Mouse (Mus musculus) heart, postnatal 14 days (tissue): ENCODE data around the gene Scaf8. TPM values are rescaled to one million over a fixed set of nuclear protein-coding genes. Genes with fewer than 3 reads are reported as not detected.
"Not testable (repeated sequence)": the region's sequence is repeated elsewhere in the genome, so short reads cannot be mapped to it uniquely, and the experiment has no call there.

Experiments used
- DNase-seq, 2 experiments: peaks; one replicate each; pipeline ENCODE4 v3.0.0; 2021 to 2022
- intact Hi-C: fragments of 180-260 bp; cut with DNase I; formaldehyde crosslinking; loops from one replicate; pipeline ENCODE4 v1.15.1; 2025
- long read RNA-seq, 2 experiments: library from polyadenylated mRNA; stranded (forward); transcript quantifications; one replicate each; pipeline ENCODE4 v2.0.0; 2021
- total RNA-seq, 2 experiments: library from RNA; stranded (reverse); gene quantifications; 2 replicates each; pipeline ENCODE4 v1.2.3; 2021

Scaf8 gene
- 10 to 100 TPM; 36.5 to 36.6 TPM for total RNA-seq
- long read RNA-seq, experiment 1, full-length matches to known transcripts, result 4 of 13 reads
- long read RNA-seq, experiment 1, partial matches to known transcripts, result 3 of 13 reads
- long read RNA-seq, experiment 1, other reads (novel, unspliced or antisense), result 6 of 13 reads
- long read RNA-seq, experiment 2, partial matches to known transcripts, result 1 of 6 reads
- long read RNA-seq, experiment 2, other reads (novel, unspliced or antisense), result 5 of 6 reads

- DNase-seq, result peak; percentile 97 to 99
- intact Hi-C loops, result loop anchor here (2.0 kb wide), 1 partner anchor 30 kb away; no protein-coding TSS in a partner anchor
Observed at GRCm38 (mm10) chr17:3114720-3115379, at the start of gene Scaf8. Gene Scaf8 (plus strand): TSS chr17:3114972.

- no peak for DNase-seq
- intact Hi-C loops, result no loop called here
Observed at GRCm38 (mm10) chr17:3075166-3075872, 39.5 kb upstream of the Scaf8 start.

DNA sequence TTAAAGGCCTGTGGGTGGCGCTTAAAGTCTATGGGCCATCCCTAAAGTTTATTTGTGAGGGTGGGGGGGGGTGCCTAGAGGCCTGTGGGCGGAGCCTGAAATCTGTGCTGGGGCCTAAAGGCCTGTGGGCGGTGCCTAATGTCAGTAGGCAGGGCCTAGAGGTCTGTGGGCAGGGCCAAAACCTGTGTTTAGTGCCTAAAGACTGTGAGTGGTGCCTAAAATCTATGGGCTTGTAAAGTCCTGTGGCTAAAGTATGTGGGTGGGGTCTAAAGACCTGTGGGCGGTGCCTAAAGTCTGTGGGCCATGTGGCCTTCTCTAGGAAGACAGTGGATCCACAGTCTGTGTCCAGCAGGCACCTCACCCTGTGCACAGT is 38.9 kb upstream of the Scaf8 start:
- intact Hi-C loops, result no loop called here
- no peak for DNase-seq

DNA sequence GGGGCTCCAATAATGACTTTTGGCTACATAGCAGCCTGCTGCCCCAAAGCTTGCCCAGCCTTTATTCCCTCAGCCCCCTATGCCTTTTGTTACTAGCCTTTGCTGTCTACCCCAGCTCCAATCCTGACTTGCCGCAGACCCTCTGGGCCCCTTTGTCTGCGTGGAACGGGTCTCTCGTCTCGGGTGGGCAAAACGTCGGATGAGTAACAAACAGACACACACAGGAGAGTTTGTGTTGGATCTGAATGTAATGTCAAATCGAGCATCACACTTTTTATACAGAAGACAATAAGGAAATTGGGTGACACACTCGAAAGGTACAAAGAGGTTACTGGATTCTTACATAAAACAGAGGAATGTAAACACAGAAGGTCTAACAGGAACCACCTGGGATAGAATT is 36.8 kb upstream of the Scaf8 start:
- DNase-seq, intact Hi-C loops: not testable (repeated sequence)

- intact Hi-C loops, DNase-seq: not testable (repeated sequence)
Observed at GRCm38 (mm10) chr17:3080587-3081349, 34.0 kb upstream of the Scaf8 start.

DNA sequence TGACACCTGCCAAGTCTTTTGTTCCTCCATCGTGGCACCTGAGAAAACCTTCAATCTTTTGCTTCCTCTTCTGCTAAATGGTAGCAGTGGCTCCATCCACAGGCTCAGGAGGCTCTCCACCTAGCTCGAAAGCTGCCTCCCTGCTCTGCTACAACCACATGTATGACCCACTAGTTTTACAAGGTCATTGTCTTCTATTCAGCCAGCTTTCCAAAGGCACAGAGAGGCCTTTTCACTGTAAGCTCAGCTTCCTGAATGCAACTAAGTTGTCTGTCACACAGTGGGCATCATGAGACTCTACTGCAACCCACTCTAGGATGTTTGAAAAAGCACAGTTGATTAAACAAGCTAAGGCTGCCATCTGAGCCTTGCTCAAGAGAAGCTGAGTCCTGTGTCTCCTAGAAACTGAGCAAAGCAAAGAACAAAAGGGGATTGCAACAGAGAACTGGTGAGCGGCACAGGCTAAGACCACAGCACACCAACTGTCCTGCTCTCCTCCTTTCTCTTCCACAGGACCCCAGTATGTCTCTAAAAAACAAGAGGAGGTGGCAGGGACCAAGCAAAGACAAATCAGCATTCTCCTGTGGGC is 33.2 kb upstream of the Scaf8 start:
- intact Hi-C loops, result not testable (repeated sequence)
- DNase-seq, result peak; percentile 53 to 58

DNA sequence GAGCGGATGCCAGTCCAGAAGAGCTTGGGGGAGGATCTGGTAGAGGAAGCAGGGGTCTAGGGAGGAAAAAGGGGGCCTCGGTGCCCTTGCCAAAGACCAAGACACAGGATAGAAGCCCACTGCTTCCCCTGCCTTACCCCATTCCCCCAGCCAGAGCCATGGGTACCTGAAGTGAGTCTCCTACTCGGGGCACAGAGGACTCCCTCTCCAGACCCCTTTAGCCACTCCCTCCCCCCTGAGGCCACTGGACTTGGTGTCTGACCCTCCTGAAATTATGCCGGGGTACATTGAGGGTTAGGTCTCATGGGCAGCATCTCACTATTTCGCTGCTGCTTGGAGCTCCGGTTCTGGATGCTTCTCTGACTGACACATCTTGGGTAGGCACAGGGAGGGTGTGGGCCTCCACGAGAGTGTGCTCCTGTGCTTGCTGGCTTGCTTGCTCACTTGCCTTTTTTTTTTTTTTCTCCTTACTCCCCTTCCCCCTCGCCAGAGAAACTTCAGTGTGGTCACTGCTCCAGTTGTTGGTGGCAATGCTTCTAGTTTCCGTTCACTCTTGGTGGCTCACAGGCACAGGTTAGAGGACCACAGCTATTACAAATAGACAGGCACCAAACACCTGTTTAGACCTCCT is 32.5 kb upstream of the Scaf8 start:
- intact Hi-C loops, result not testable (repeated sequence)
- peak; percentile 21 to 23 for DNase-seq

- intact Hi-C loops, result not testable (repeated sequence)
- peak; percentile 33 to 47 for DNase-seq
Observed at GRCm38 (mm10) chr17:3082756-3083749, 31.7 kb upstream of the Scaf8 start.

DNA sequence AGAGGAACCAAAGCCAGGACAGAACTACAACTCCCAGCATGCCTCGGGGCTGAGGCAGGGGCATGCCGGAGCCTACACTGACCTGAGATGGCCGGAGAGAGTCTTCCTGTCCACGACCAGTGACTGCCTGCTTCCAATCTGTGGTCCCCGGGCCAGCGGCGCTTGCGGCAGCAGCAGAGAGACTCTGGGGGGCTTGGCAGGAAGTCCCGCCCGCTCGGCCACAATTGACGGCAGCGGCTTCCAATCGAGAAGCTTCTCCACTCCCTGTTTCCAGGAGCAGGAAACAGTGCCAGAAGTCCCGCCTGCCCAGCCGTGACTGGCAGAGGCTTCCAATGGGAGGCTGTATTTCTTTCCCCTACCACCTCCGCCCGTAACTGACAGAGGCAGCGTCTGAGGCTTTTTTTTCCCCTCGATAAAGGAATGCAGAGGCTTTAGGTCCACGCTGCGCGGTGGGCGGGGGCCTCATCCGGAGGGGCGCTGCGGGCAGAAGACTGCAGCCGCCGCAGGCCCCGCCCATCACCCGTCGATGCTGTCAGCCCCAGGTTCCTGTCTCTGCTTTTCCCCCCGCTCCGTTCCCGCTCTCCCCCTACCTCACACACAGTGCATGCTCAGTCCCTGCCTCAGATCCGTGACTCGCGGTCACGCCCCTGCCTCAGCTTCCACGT is 30.8 kb upstream of the Scaf8 start:
- intact Hi-C loops, result loop anchor here (2.0 kb wide), 2 partner anchors 31 to 141 kb away; partner anchors contain the start of gene Scaf8
- peak; percentile 94 to 96 for DNase-seq

- peak; percentile 85 to 87 for DNase-seq
- intact Hi-C loops, result loop anchor here (2.0 kb wide), 2 partner anchors 30 to 140 kb away; partner anchors contain the start of gene Scaf8
Observed at GRCm38 (mm10) chr17:3084551-3084930, 30.2 kb upstream of the Scaf8 start.

- intact Hi-C loops, result loop anchor here (2.0 kb wide), 2 partner anchors 30 to 140 kb away; partner anchors contain the start of gene Scaf8
- no peak for DNase-seq
Observed at GRCm38 (mm10) chr17:3085152-3085551, 29.6 kb upstream of the Scaf8 start.

DNA sequence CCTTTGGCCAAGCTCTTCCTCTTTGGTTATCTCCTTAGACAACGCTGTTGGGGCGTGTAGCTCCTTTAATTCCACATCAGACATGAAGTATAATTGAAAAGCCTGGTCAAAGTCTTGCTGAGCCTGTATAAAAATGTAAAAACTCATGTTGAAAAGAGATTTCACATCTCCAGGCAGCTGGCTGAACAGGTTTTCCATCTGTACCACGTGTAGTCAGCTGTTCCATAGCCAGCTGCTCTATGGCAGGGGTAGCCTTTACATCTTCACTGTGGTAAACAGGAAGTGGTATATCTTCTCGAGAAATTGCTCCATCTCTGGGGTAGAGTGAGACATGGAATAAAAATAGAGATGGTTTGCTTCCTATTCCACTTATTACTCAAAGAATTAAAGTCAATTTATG is 22.1 kb upstream of the Scaf8 start:
- DNase-seq, result no peak

GRCm38 (mm10) chr17:3099273-3099672 is 15.5 kb upstream of the Scaf8 start:
- DNase-seq, intact Hi-C loops: not testable (repeated sequence)

More for the DNA sequence above, 22.1 kb upstream of the Scaf8 start:
- intact Hi-C loops, result no loop called here

DNA sequence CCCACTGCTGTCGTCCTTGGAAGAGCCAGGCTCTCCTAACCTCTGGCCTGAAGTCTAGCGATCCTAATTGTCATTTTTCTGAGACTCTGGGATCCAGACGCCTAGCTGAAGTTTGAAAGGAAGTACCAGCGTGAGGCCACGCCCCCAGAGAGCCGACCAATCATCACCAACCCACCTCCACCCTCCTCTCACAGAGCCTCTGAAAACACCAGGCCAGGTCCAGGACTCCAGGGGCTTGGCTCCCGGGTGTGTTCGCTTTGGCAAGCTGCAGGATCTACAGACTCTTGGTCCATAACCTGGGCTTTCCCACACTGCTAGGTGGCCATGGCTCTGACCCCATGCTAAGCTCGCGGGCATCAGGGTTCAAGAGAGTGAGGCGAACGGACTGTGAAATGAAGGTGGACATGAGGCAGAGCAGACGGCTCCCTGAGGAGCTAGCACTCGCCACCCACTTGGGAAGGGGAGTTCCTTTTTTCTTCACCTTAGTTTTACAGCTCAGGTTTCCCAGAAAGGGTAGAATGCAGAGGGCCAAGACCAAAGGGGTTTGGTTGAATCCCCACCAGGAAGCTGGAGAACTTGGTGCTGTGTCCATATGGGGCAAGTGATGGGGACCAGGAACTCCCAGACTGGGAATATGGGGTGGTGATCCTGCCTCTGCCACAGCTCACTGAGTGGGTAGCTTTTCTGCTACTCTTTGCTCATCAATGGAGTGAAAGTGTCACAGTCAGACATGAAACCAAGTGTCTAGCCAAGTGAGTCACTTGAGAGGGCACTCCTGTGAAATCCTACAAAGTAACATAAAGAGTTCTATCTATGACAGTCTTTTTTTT is 12.2 kb upstream of the Scaf8 start:
- DNase-seq, result peak; percentile 62 to 72
- intact Hi-C loops, result loop anchor here (5.0 to 10.0 kb wide), 2 partner anchors 120 to 342 kb away; no protein-coding TSS in a partner anchor

- no peak for DNase-seq
- intact Hi-C loops, result loop anchor here (5.0 to 10.0 kb wide), 2 partner anchors 118 to 340 kb away; no protein-coding TSS in a partner anchor
Observed at GRCm38 (mm10) chr17:3104154-3104931, 10.4 kb upstream of the Scaf8 start.

DNA sequence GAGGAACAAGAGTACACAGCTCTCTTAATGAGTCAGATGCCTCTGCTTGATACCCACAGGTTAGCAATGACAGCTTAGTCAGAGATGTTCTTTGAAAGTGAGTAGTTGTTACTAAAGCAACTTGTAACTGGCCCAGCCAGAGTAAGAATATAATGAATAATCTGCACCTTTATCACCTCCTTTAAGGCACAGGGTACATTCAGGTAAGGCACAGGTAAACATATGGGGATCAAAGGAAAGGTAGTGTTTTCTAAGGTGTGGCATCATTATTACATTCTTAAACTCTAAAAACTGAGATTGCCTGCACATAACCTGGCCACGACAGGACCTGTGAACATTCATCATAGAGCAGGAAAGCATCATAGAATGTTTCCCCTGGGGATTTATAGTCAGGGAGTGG is 9.8 kb upstream of the Scaf8 start:
- no peak for DNase-seq
- intact Hi-C loops, result loop anchor here (10.0 kb wide), 1 partner anchor 340 kb away; no protein-coding TSS in a partner anchor
